Mouse (Mus musculus): ENCODE measurements around the gene Eef2. TPM values are rescaled to one million over a fixed set of nuclear protein-coding genes. Genes with fewer than 3 reads are reported as not detected.
A peak's percentile ranks its signal among the peaks of the same experiment; 100 is the strongest.

The Eef2 gene
- polyA plus RNA-seq, 1 experiment from 2014 or later, result 310 TPM

DNA sequence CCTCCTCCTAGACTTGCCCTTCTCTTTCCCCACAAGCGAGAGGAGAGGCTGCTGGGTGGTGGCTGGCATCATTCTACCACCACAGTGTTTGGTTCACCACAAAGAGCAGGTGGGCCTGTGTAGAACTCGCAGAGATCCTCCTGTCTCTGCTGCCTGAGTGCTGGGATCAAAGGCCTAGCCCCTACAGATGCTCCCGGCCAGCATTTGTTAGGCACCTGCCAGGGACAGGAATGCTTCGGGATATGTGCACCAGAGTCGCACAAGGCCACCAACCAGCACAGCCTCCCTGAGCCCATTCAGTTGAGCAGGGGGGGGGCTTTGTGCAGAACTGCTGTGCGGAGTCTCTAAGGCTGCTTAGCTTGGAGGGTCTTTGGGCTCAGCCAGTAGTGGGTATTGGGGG is 31.1 kb upstream of the Eef2 start:
- H3K9me3 ChIP-seq (ENCODE audit: low read length), result no peaks in the 10 kb centered on the region
- peaks cover 28% of the 10 kb centered on the region for H3K4me1 ChIP-seq (ENCODE audit: insufficient read depth)
- H3K4me2 ChIP-seq (ENCODE audit: low read depth, low read length), result no peak overlapping the region
- ATAC-seq, result no peak
- no peak for TF ChIP-seq EP300 (IDR thresholded peaks at IDR 0.05; ENCODE audit: low read depth)
- no peak for TF ChIP-seq CTCF (IDR thresholded peaks at IDR 0.05; ENCODE audit: low read depth)
- H3K4me3 ChIP-seq (ENCODE audit: low read depth, low read length), result no peak overlapping the region
- DNase-seq, result no peak
- 89% methylated on average over 6 of the region's 6 CpGs for WGBS (ENCODE audit: insufficient replicate concordance)
- H3K27ac ChIP-seq (ENCODE audit: low read depth), result no peak overlapping the region
- H3K9ac ChIP-seq (replicated peaks), result no peak overlapping the region; the same call in 1 of the 2 replicates
- H3K36me3 ChIP-seq (replicated peaks; ENCODE audit: insufficient read depth, low read length), result peaks cover 88% of the 10 kb centered on the region
- H3K27me3 ChIP-seq (ENCODE audit: insufficient read depth, low read length), result no peaks in the 10 kb centered on the region

DNA sequence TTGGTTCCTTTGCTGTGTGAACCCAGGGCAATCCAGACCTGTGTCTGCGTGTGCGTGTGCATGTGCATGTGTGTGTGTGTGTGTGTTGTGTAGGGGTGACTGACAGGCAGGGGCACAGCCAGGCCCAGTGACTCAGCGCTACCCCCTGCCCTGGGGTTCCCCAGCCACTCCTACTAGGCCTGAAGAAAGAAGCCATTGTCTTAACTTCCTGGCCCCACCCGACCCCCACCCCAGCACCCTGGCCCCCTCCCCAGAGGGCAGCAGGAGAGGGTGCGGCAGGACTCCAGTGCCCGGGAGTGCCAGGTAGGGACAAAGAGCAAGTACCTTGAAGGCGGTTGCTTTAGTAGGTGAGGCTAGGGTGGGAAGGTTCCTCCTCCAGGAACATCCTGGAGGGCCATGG is 30.7 kb upstream of the Eef2 start:
- Histone ChIP-seq H3K4me1 (ENCODE audit: insufficient read depth) (peaks cover 23% of the 10 kb centered on the region), H3K4me2 (ENCODE audit: low read depth, low read length) (peak overlapping the region; percentile 38), H3K27me3 (ENCODE audit: insufficient read depth, low read length) (no peaks in the 10 kb centered on the region), H3K9me3 (ENCODE audit: low read length) (no peaks in the 10 kb centered on the region), H3K27ac (ENCODE audit: low read depth) (peak overlapping the region; percentile 16; the same call in 1 of the 2 replicates), H3K36me3 (replicated peaks; ENCODE audit: insufficient read depth, low read length) (peaks cover 87% of the 10 kb centered on the region), H3K9ac (replicated peaks) (peak overlapping the region; percentile 34), H3K4me3 (ENCODE audit: low read depth, low read length) (no peak overlapping the region)
- no peak for TF ChIP-seq EP300 (IDR thresholded peaks at IDR 0.05; ENCODE audit: low read depth)
- TF ChIP-seq CTCF (IDR thresholded peaks at IDR 0.05; ENCODE audit: low read depth), result no peak
- WGBS (ENCODE audit: insufficient replicate concordance), result 78% methylated on average over 7 of the region's 7 CpGs
- no peak for DNase-seq
- ATAC-seq, result no peak

DNA sequence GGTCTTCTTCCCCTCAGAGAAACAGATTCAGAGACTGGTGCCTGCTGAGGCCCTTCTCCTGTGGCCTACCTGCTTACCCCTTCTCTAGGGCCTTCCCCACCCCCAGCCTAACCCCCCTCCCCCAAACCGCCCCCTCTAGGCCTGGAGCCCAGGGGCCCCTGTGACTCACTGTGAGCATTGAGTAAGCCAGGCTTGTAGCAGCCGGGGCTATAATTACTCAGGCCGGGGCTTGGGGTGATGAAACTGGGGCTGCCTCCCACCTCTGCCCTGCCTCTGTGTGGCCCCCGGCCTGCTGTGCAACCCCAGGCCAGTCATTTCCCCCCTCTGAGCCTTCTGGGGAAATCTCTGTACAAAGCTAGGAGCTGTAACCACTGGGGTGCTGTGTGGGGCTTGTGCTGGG is 30.1 kb upstream of the Eef2 start:
- H3K9me3 ChIP-seq (ENCODE audit: low read length), result no peaks in the 10 kb centered on the region
- no peak for ATAC-seq
- no peak for DNase-seq
- 0 out of 2 replicates have a peak overlapping the region, but pooled peaks have one; percentile 22 for H3K27ac ChIP-seq (ENCODE audit: low read depth)
- WGBS (ENCODE audit: insufficient replicate concordance), result 67% methylated on average over 4 of the region's 4 CpGs
- H3K4me1 ChIP-seq (ENCODE audit: insufficient read depth), result peaks cover 18% of the 10 kb centered on the region
- H3K4me2 ChIP-seq (ENCODE audit: low read depth, low read length), result peak overlapping the region; percentile 38
- H3K9ac ChIP-seq (replicated peaks), result peak overlapping the region; percentile 34
- TF ChIP-seq CTCF (IDR thresholded peaks at IDR 0.05; ENCODE audit: low read depth) (no peak), EP300 (IDR thresholded peaks at IDR 0.05; ENCODE audit: low read depth) (no peak)
- H3K36me3 ChIP-seq (replicated peaks; ENCODE audit: insufficient read depth, low read length), result peaks cover 88% of the 10 kb centered on the region
- H3K4me3 ChIP-seq (ENCODE audit: low read depth, low read length), result no peak overlapping the region
- H3K27me3 ChIP-seq (ENCODE audit: insufficient read depth, low read length), result no peaks in the 10 kb centered on the region

DNA sequence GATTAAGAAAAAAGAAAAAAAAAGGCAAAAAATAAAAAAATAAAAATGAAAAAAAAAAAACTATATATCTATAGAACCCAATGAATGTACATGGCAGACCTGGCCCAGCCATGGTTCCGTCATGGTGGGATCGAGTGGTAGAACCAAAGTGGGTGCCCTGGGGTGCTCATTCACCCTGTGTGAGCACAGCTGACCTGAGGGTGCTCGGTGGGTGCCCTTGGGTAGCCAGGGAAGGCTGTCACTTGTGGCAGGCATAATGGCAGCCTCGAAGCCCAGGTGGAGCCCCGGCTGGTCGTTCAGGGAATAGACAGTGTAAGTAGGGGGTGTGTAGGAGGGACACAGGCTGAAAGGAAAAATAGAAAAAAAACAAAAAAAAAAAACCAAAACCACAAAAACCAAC is 25.2 kb upstream of the Eef2 start:
- TF ChIP-seq CTCF (IDR thresholded peaks at IDR 0.05; ENCODE audit: low read depth) (no peak), EP300 (IDR thresholded peaks at IDR 0.05; ENCODE audit: low read depth) (no peak)

DNA sequence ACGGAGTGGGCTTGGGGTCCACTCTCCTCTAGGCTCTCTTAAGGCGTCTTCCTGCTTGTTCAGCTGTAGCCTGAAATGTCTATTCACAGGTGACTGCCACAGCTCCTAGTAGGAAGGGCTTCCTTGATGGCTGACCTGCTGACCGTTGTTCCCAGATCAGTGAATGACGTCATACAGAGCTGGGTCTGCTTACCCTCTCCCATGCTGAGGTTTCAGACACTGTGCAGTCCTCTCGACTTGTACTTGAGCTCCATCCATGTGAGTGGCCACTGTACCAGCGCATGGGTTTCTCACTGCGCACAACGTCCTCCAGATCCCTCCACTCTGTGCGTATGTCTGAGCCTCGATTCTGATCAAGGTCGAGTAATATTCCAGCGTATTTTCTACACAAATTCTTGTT is 23.8 kb upstream of the Eef2 start:
- DNase-seq (no peak), ATAC-seq (peak; percentile 47)
- peaks cover 4% of the 10 kb centered on the region for H3K4me1 ChIP-seq (ENCODE audit: insufficient read depth)
- peak overlapping the region; percentile 76 for H3K27ac ChIP-seq (ENCODE audit: low read depth)
- H3K4me2 ChIP-seq (ENCODE audit: low read depth, low read length), result no peak overlapping the region
- TF ChIP-seq EP300 (IDR thresholded peaks at IDR 0.05; ENCODE audit: low read depth) (no peak), CTCF (IDR thresholded peaks at IDR 0.05; ENCODE audit: low read depth) (no peak)
- no peaks in the 10 kb centered on the region for H3K27me3 ChIP-seq (ENCODE audit: insufficient read depth, low read length)
- H3K9ac ChIP-seq (replicated peaks), result peak overlapping the region; percentile 36; the same call in 1 of the 2 replicates
- no peak overlapping the region for H3K4me3 ChIP-seq (ENCODE audit: low read depth, low read length)
- H3K9me3 ChIP-seq (ENCODE audit: low read length), result no peaks in the 10 kb centered on the region
- 60% methylated on average over 12 of the region's 12 CpGs for WGBS (ENCODE audit: insufficient replicate concordance)
- peaks cover 86% of the 10 kb centered on the region for H3K36me3 ChIP-seq (replicated peaks; ENCODE audit: insufficient read depth, low read length)

More for the DNA sequence above, 25.2 kb upstream of the Eef2 start:
- Histone ChIP-seq H3K36me3 (replicated peaks; ENCODE audit: insufficient read depth, low read length) (peaks cover 86% of the 10 kb centered on the region), H3K27me3 (ENCODE audit: insufficient read depth, low read length) (no peaks in the 10 kb centered on the region), H3K4me3 (ENCODE audit: low read depth, low read length) (no peak overlapping the region), H3K4me1 (ENCODE audit: insufficient read depth) (peaks cover 4% of the 10 kb centered on the region), H3K27ac (ENCODE audit: low read depth) (no peak overlapping the region), H3K9ac (replicated peaks) (no peak overlapping the region), H3K9me3 (ENCODE audit: low read length) (no peaks in the 10 kb centered on the region), H3K4me2 (ENCODE audit: low read depth, low read length) (no peak overlapping the region)
- no peak for ATAC-seq
- 66% methylated on average over 6 of the region's 6 CpGs for WGBS (ENCODE audit: insufficient replicate concordance)
- DNase-seq, result no peak

DNA sequence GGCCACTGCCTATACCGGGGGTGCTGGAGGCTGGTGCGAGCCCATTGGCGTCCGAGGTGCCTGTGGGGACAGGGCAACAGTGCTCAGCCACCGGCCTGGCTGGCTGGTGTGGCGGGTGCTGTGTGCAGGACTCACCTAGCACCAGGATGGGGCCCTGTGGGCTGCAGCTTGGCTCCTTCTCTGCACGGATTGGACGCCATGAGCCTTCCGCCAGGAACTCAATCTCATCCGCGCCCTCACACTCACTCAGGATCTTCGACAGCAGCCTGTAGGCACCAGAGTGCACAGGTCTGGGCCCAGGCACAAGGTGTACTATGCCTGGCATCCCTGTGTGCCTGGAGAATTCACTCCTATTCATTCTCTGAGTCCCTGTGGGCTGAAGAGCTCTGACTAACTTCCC is 22.1 kb upstream of the Eef2 start:
- no peak for TF ChIP-seq CTCF (IDR thresholded peaks at IDR 0.05; ENCODE audit: low read depth)
- no peak for TF ChIP-seq EP300 (IDR thresholded peaks at IDR 0.05; ENCODE audit: low read depth)
- Histone ChIP-seq H3K4me2 (ENCODE audit: low read depth, low read length) (no peak overlapping the region), H3K4me1 (ENCODE audit: insufficient read depth) (peaks cover 4% of the 10 kb centered on the region), H3K9ac (replicated peaks) (no peak overlapping the region), H3K27me3 (ENCODE audit: insufficient read depth, low read length) (no peaks in the 10 kb centered on the region), H3K36me3 (replicated peaks; ENCODE audit: insufficient read depth, low read length) (peaks cover 78% of the 10 kb centered on the region), H3K9me3 (ENCODE audit: low read length) (no peaks in the 10 kb centered on the region), H3K27ac (ENCODE audit: low read depth) (no peak overlapping the region), H3K4me3 (ENCODE audit: low read depth, low read length) (no peak overlapping the region)
- DNase-seq, result no peak
- no peak for ATAC-seq
- 85% methylated on average over 12 of the region's 12 CpGs for WGBS (ENCODE audit: insufficient replicate concordance)

DNA sequence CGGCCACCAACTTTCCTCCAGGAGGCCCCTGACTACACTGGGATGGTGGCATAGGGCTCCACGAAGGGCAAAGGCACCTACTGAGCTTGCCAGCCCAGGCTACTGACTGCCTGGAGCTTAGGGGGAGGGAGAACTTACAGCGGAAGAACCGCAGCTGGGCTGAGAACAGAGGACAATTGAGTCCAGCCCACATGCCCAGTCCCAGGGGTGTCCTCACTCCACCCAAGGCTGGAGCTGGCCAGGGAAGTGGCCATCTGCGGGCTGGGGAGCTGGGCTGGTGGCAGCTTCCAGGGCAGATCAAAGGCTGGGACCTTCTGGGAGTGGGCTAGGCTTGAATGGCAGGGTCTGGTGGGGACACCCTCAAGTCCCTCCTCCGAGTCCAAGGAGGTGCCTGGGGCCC is 21.7 kb upstream of the Eef2 start:
- Histone ChIP-seq H3K9ac (replicated peaks) (no peak overlapping the region), H3K27ac (ENCODE audit: low read depth) (no peak overlapping the region), H3K36me3 (replicated peaks; ENCODE audit: insufficient read depth, low read length) (peaks cover 74% of the 10 kb centered on the region), H3K9me3 (ENCODE audit: low read length) (no peaks in the 10 kb centered on the region), H3K4me1 (ENCODE audit: insufficient read depth) (peaks cover 4% of the 10 kb centered on the region), H3K27me3 (ENCODE audit: insufficient read depth, low read length) (no peaks in the 10 kb centered on the region), H3K4me2 (ENCODE audit: low read depth, low read length) (no peak overlapping the region), H3K4me3 (ENCODE audit: low read depth, low read length) (no peak overlapping the region)
- WGBS (ENCODE audit: insufficient replicate concordance), result 92% methylated on average over 6 of the region's 6 CpGs
- DNase-seq (no peak), ATAC-seq (no peak)
- TF ChIP-seq EP300 (IDR thresholded peaks at IDR 0.05; ENCODE audit: low read depth) (no peak), CTCF (IDR thresholded peaks at IDR 0.05; ENCODE audit: low read depth) (no peak)

Measured in liver, postnatal 0 days (tissue).